Mouse (Mus musculus) embryo, embryonic 10.5 days (tissue): Measurements from ENCODE around the gene Dysf.

Experiments used
- DNase-seq: peaks from one replicate; pipeline ENCODE4 v3.0.0-alpha.2; 2015; ENCODE audit warnings: low spot score

The Dysf gene

GRCm38 (mm10) chr6:84232063-84232760 is 223.8 kb downstream of the Dysf start:
- DNase-seq = no peak

DNA sequence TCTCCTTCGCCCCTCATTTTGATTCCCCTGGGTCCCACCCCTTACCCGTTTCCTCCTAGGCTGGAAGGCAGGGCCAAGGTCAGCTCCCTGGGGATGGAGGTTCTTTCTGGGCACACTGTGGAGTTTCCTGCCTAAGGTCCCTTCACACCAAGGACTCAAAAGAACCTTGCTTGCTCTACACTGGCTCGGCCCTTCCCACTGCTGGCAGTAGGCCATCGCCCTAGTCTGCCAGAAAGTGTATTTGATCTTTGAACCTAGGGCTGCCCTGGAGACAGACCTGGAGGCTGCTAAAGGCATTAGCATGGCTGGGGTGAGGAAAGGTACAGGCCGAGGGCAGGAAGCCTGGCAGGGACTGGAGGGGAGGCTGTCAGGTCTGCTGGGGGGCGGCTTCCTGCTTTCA is 225.4 kb downstream of the Dysf start:
- DNase-seq = no peak

DNA sequence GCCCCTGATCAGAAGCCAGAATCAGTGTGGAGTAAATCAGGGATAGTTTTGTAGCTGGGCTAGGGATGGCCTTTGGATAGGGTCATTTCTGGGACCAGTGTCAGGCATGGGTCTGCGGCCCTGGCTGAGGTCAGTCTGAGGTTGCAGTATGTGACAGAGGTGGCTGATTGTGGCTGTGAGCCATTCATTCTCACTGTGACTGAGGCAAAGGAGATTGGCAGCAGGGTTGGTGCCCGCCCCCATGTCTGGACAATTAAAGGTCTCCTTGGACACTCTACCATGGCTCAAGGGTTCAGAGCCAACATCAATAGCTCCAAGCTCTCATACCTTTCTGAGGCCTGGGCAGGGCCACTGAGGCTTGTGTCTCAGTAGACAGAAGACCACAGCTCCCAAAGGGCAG is 227.0 kb downstream of the Dysf start:
- no peak for DNase-seq

DNA sequence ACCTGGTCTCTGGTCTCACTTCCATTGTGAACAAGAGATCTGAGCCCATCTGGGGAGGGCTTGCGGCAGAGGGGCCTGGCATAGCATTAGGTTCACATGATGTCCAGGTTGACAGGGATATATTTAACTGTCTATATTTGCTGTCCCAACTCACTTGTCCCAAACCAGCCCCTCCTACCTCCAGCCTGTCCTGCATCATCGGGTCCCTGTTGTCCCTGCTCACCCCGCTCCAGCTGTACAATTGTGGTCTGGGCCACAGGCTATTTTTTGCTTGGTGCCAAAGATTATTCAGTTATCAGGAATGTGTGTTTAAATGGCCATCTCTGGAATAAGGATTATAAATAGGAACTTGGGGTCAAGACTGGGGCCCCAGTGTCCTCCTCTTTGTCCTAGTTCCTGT is 235.0 kb downstream of the Dysf start:
- no peak for DNase-seq

GRCm38 (mm10) chr6:84246101-84246760 is 237.8 kb downstream of the Dysf start:
- no peak for DNase-seq

GRCm38 (mm10) chr6:84246979-84247378 is 238.6 kb downstream of the Dysf start:
- no peak for DNase-seq
